Mouse (Mus musculus) forebrain, embryonic 11.5 days (tissue): ENCODE data around the gene Gga1. TPM values are rescaled to one million over a fixed set of nuclear protein-coding genes. Genes with fewer than 3 reads are reported as not detected.

Experiments
- ATAC-seq: fragments of 200-750 bp; cut with Nextera tagmentation; replicated peaks from 2 replicates; pipeline ENCODE4 v1.8.0; 2017; ENCODE audit warnings: moderate TSS enrichment; ENCODE audit not compliant: low FRiP score
- DNase-seq: peaks from one replicate; pipeline ENCODE4 v3.0.0-alpha.2; 2017; ENCODE audit warnings: low spot score
- H3K27ac ChIP-seq: fragments of 300-500 bp; sonication (generic); 2 replicates; pipeline ENCODE4 v1.5.1; 2014; ENCODE audit warnings: low read depth, low read length
- H3K27me3 ChIP-seq: fragments of 300-500 bp; sonication (generic); 2 replicates; pipeline ENCODE4 v1.6.1; 2014; ENCODE audit warnings: mild to moderate bottlenecking, low read length, mixed read lengths; ENCODE audit not compliant: control insufficient read depth, insufficient read depth
- H3K36me3 ChIP-seq: fragments of 300-500 bp; sonication (generic); 2 replicates; pipeline ENCODE4 v1.6.1; 2014; ENCODE audit warnings: mild to moderate bottlenecking, low read length, moderate library complexity, mixed read lengths; ENCODE audit not compliant: control insufficient read depth, insufficient read depth
- H3K4me1 ChIP-seq: fragments of 300-500 bp; sonication (generic); replicated peaks from 2 replicates; pipeline ENCODE4 v1.6.1; 2014; ENCODE audit warnings: low read length, mixed read lengths; ENCODE audit not compliant: control insufficient read depth, insufficient read depth
- H3K4me2 ChIP-seq: fragments of 300-500 bp; sonication (generic); 2 replicates; pipeline ENCODE4 v1.6.1; 2014; ENCODE audit warnings: low read depth, mild to moderate bottlenecking, low read length, moderate library complexity, mixed read lengths; ENCODE audit not compliant: severe bottlenecking
- H3K4me3 ChIP-seq: fragments of 300-500 bp; sonication (generic); 2 replicates; pipeline ENCODE4 v1.5.1; 2014; ENCODE audit warnings: low read depth, low read length
- H3K9ac ChIP-seq: fragments of 300-500 bp; sonication (generic); 2 replicates; pipeline ENCODE4 v1.6.1; 2014; ENCODE audit warnings: low read length
- H3K9me3 ChIP-seq: fragments of 300-500 bp; sonication (generic); 2 replicates; pipeline ENCODE4 v1.6.1; 2016; ENCODE audit warnings: low read length, mixed read lengths; ENCODE audit not compliant: control insufficient read depth
- WGBS: fragments of 180-500 bp; shearing (Covaris S2); extraction: QIAGEN DNeasy Blood & Tissue Kit; methylation state at CpG from one replicate; pipeline ENCODE4 v1.1.7; 2014; 5-methylcytosine and 5-hydroxymethylcytosine counted together
- polyA plus RNA-seq: library from polyadenylated mRNA; unstranded; fragments of >200 nt; fragmentation: Nextera tagmentation; extraction: Ambion mirVana; gene quantifications from 2 replicates; pipeline ENCODE4 v1.2.1, GENCODE M21; 2014

Gga1 gene
- polyA plus RNA-seq, 1 experiment from 2014 or later: 47.8 TPM

- DNase-seq (peak; percentile 77), ATAC-seq (peak; percentile 28)
- H3K4me1 ChIP-seq: peaks cover 14% of the 10 kb centered on the region
- H3K9me3 ChIP-seq: no peaks in the 10 kb centered on the region
- no peaks in the 10 kb centered on the region; the same call in 1 of the 2 replicates for H3K36me3 ChIP-seq
- H3K27ac ChIP-seq: no peak overlapping the region
- H3K4me2 ChIP-seq: peak overlapping the region; percentile 94
- 9% methylated on average over 8 of the region's 8 CpGs for WGBS
- H3K4me3 ChIP-seq: peak overlapping the region; percentile 71; the same call in 1 of the 2 replicates
- peak overlapping the region; percentile 39 for H3K9ac ChIP-seq
- H3K27me3 ChIP-seq: no peaks in the 10 kb centered on the region
These were observed 38.6 kb downstream of the Gga1 start for GRCm38 (mm10) chr15:78915660-78916017.

GRCm38 (mm10) chr15:78916052-78916826 is 39.2 kb downstream of the Gga1 start:
- 64% methylated on average over 12 of the region's 12 CpGs for WGBS
- Histone ChIP-seq H3K9me3 (no peaks in the 10 kb centered on the region), H3K27ac (no peak overlapping the region), H3K4me2 (peak overlapping the region; percentile 94), H3K4me1 (peaks cover 14% of the 10 kb centered on the region), H3K27me3 (no peaks in the 10 kb centered on the region), H3K9ac (peak overlapping the region; percentile 44), H3K4me3 (peak overlapping the region; percentile 71), H3K36me3 (no peaks in the 10 kb centered on the region; the same call in 1 of the 2 replicates)
- no peak for DNase-seq
- no peak for ATAC-seq

GRCm38 (mm10) chr15:78918126-78918525 is 41.1 kb downstream of the Gga1 start:
- H3K4me3 ChIP-seq: no peak overlapping the region
- H3K9me3 ChIP-seq: no peaks in the 10 kb centered on the region
- H3K27ac ChIP-seq: no peak overlapping the region
- no peaks in the 10 kb centered on the region for H3K27me3 ChIP-seq
- peaks cover 14% of the 10 kb centered on the region for H3K4me1 ChIP-seq
- no peak overlapping the region for H3K4me2 ChIP-seq
- WGBS: 95% methylated on average over 23 of the region's 23 CpGs
- DNase-seq (no peak), ATAC-seq (no peak)
- no peak overlapping the region for H3K9ac ChIP-seq
- H3K36me3 ChIP-seq: no peaks in the 10 kb centered on the region; the same call in 1 of the 2 replicates

- DNase-seq: no peak
- Histone ChIP-seq H3K9me3 (no peaks in the 10 kb centered on the region), H3K9ac (no peak overlapping the region), H3K36me3 (no peaks in the 10 kb centered on the region; the same call in 1 of the 2 replicates), H3K4me2 (no peak overlapping the region), H3K4me1 (peaks cover 12% of the 10 kb centered on the region), H3K27ac (no peak overlapping the region), H3K4me3 (no peak overlapping the region), H3K27me3 (no peaks in the 10 kb centered on the region)
- WGBS: 87% methylated on average over 12 of the region's 12 CpGs
- no peak for ATAC-seq
These were observed 42.9 kb downstream of the Gga1 start for GRCm38 (mm10) chr15:78919914-78920313.

- no peak overlapping the region for H3K9ac ChIP-seq
- no peak overlapping the region for H3K4me2 ChIP-seq
- WGBS: 88% methylated on average over 7 of the region's 7 CpGs
- ATAC-seq: no peak
- no peak overlapping the region for H3K27ac ChIP-seq
- no peak for DNase-seq
- H3K4me3 ChIP-seq: no peak overlapping the region
- H3K27me3 ChIP-seq: peaks cover 4% of the 10 kb centered on the region; the same call in 1 of the 2 replicates
- H3K9me3 ChIP-seq: no peaks in the 10 kb centered on the region
- H3K36me3 ChIP-seq: no peaks in the 10 kb centered on the region; the same call in 1 of the 2 replicates
- peaks cover 14% of the 10 kb centered on the region for H3K4me1 ChIP-seq
These were observed 45.7 kb downstream of the Gga1 start for GRCm38 (mm10) chr15:78922700-78923099.

GRCm38 (mm10) chr15:78923585-78923984 is 46.6 kb downstream of the Gga1 start:
- H3K27ac ChIP-seq: no peak overlapping the region
- H3K4me2 ChIP-seq: no peak overlapping the region
- H3K36me3 ChIP-seq: no peaks in the 10 kb centered on the region; the same call in 1 of the 2 replicates
- peaks cover 22% of the 10 kb centered on the region for H3K4me1 ChIP-seq
- H3K9me3 ChIP-seq: no peaks in the 10 kb centered on the region
- WGBS: 79% methylated on average over 6 of the region's 6 CpGs
- DNase-seq: no peak
- peaks cover 4% of the 10 kb centered on the region; the same call in 1 of the 2 replicates for H3K27me3 ChIP-seq
- no peak for ATAC-seq
- H3K9ac ChIP-seq: no peak overlapping the region
- no peak overlapping the region for H3K4me3 ChIP-seq

- ATAC-seq (no peak), DNase-seq (no peak)
- Histone ChIP-seq H3K4me1 (peaks cover 22% of the 10 kb centered on the region), H3K4me2 (no peak overlapping the region), H3K27ac (no peak overlapping the region), H3K27me3 (peaks cover 4% of the 10 kb centered on the region; the same call in 1 of the 2 replicates), H3K36me3 (no peaks in the 10 kb centered on the region), H3K9ac (no peak overlapping the region), H3K4me3 (no peak overlapping the region), H3K9me3 (no peaks in the 10 kb centered on the region)
- WGBS: 45% methylated on average over 8 of the region's 8 CpGs
These were observed 48.1 kb downstream of the Gga1 start for GRCm38 (mm10) chr15:78925129-78925528.

- Histone ChIP-seq H3K4me1 (peaks cover 22% of the 10 kb centered on the region), H3K9me3 (no peaks in the 10 kb centered on the region), H3K4me2 (peak within 1 kb of the TSS; percentile 59), H3K9ac (peak within 1 kb of the TSS; percentile 35; the same call in 1 of the 2 replicates), H3K4me3 (peak within 1 kb of the TSS; percentile 28), H3K27me3 (peaks cover 4% of the 10 kb centered on the region; the same call in 1 of the 2 replicates), H3K36me3 (no peaks in the 10 kb centered on the region), H3K27ac (no peak within 1 kb of the TSS)
- DNase-seq (peak; percentile 84), ATAC-seq (peak; percentile 68)
- WGBS: 10% methylated on average over 20 of the region's 20 CpGs
These were observed 49.3 kb downstream of the Gga1 start, which contains the start of gene Lgals1 for GRCm38 (mm10) chr15:78926021-78926919. Gene Lgals1 (plus strand): TSS chr15:78926725.
